Mouse (Mus musculus): ENCODE measurements around the gene Acyp2. TPM values are rescaled to one million over a fixed set of nuclear protein-coding genes. Genes with fewer than 3 reads are reported as not detected.

Gene Acyp2
- 1.7 TPM in 1 of 2 replicates, not detected in the other for total RNA-seq (2023)

GRCm38 (mm10) chr11:30649001-30649637 lies at the start of gene Acyp2:
TSS of gene Acyp2 (minus strand) at chr11:30649587.

GRCm38 (mm10) chr11:30471751-30472593 lies 177.4 kb downstream of the Acyp2 start, which contains the start of gene 4930505A04Rik:
TSS of gene 4930505A04Rik (minus strand) at chr11:30471827.

Other genes with a start within 250 kb of the Acyp2 start
- not detected in 2 replicates for gene 4930505A04Rik, start 177.8 kb downstream of the Acyp2 start, total RNA-seq (2023)
- 52.1 and 78.5 TPM in 2 replicates for gene Psme4, start 122.1 kb upstream of the Acyp2 start, total RNA-seq (2023)
- not detected in 2 replicates for gene Gpr75, start 235.8 kb upstream of the Acyp2 start, total RNA-seq (2023)
- 8.5 and 11.0 TPM in 2 replicates for gene Asb3, start 235.8 kb upstream of the Acyp2 start, total RNA-seq (2023)

Data from neutrophil, adult 65 days (primary cell).